Mouse (Mus musculus) MEL-GATA-1-ER (cell line): Measurements from ENCODE around the gene Rab7b.

Source experiments
- DNase-seq: peaks from one replicate; pipeline ENCODE4 v3.0.0-alpha.2; 2012; ENCODE audit warnings: low read depth; ENCODE audit errors: extremely low read depth

Gene Rab7b

DNA sequence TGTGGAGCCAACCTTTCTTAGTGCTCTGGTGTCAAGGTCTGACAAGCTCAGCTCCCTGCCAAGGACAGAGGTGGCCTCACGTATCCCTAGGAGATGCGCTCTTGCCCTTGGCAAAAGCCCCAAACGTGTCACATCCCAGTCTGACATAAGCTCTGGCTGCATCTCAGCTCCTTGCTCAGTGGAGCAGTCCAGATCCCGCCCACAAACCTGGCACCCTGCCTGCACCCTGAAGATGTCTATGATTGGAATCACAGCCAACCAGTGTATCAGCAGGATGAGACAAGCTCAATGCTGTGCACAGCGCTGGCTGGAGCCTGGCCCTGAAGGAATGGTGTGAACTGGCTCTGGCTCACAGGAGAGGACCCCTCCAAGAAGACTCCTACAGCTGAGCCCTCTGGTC is 48.8 kb downstream of the Rab7b start:
- no peak for DNase-seq

GRCm38 (mm10) chr1:131738760-131739159 is 50.3 kb downstream of the Rab7b start:
- no peak for DNase-seq

GRCm38 (mm10) chr1:131739481-131740160 is 51.1 kb downstream of the Rab7b start:
- DNase-seq: no peak

DNA sequence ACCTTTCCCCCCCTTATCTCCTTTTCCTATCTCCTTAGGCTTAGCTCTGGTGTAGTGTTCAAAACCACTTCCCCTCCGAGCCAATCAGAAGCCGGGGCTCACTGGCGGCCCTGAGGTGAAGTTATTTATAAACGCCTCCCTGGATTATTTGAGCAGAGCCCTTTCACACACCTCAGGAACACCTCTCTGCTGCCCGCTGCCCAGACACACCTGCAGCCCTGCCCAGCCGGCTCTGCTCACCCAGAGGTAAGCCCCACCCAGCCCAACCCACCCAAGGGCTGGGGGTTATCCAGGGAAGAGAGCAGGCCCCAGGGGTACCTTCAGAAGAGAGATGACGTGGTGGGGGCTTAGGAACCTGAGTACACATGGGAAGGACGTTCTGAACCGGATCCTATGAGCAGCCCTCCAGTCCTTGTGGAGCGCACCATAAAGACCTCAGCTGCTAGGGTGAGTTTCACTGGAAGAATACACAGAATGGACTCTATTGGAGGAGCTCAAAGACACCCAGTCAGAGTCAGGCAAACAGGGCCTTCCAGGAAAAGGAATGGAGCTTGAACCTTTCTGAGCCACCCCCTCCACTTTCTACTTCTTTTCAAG is 55.5 kb downstream of the Rab7b start, which contains the start of gene Slc26a9:
Slc26a9 (plus strand) TSS at position 155 of the 597 bp plus-strand sequence.
- no peak for DNase-seq

DNA sequence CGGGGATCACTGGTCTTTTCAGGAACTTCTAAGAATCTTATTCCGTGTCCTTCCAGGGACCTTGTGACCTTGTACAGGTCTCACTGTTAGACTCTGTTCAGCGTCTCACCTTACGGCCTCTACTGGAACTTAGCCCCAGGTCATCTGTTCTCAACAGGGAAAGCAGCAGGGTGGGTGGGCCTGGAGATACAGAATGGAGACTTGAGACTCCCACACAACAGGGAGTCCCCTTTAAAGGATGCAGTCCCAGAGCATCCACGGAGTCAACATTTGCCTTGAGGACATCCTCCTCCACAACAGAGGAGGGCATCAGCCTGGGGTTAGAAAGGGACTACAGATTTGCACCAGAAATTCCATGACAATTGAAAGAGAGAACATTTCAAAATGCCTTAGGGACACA is 56.9 kb downstream of the Rab7b start:
- DNase-seq: no peak

GRCm38 (mm10) chr1:131747761-131748160 is 59.3 kb downstream of the Rab7b start:
- DNase-seq: no peak

GRCm38 (mm10) chr1:131748636-131749035 is 60.1 kb downstream of the Rab7b start:
- DNase-seq: no peak

- no peak for DNase-seq
Measured at GRCm38 (mm10) chr1:131749706-131750545, 61.4 kb downstream of the Rab7b start.

- no peak for DNase-seq
Measured at GRCm38 (mm10) chr1:131751181-131751890, 62.8 kb downstream of the Rab7b start.

GRCm38 (mm10) chr1:131751891-131752311 is 63.4 kb downstream of the Rab7b start:
- DNase-seq: no peak

- DNase-seq: peak; percentile 56
Measured at GRCm38 (mm10) chr1:131754212-131754829, 65.8 kb downstream of the Rab7b start.

DNA sequence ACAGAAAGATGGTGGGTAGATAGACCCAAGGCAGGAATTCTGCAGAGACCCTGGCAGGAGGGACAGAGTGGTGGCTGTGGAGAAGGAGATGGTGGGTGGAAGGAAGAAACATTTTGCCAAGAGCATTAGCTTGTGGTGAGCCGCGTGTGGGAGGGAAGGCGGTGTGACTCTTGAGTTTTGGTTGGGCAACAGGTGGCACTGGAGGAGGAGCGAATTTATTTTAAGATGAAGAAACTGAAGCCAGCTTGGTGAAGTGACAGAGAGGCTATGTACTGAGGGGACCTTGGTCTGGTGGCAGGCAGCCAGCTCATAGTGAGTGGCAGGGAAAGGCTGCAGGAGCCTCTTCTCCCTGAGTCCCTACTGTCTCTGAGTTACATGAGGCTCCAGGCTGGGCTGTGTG is 66.4 kb downstream of the Rab7b start:
- DNase-seq: no peak

GRCm38 (mm10) chr1:131757211-131757610 is 68.7 kb downstream of the Rab7b start:
- DNase-seq: no peak

DNA sequence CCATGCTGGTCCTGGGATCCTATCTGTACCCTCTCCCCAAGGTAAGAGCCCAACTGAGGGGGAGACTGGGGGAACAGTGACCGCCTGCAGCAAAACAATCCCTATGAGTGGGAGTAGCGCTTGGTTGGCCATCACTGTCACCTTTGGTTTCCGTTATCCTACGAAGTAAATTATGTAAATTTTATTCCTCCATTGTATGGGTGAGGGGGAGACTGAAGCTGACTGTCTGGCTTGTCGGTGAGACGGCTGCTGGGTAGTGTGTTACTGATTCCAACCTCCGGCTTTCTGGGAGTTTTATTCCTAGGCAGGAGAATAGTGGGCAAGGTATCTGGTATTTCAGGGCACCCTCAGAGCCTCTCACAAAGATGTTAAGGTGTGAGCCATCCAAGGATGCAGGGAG is 70.3 kb downstream of the Rab7b start:
- no peak for DNase-seq

DNA sequence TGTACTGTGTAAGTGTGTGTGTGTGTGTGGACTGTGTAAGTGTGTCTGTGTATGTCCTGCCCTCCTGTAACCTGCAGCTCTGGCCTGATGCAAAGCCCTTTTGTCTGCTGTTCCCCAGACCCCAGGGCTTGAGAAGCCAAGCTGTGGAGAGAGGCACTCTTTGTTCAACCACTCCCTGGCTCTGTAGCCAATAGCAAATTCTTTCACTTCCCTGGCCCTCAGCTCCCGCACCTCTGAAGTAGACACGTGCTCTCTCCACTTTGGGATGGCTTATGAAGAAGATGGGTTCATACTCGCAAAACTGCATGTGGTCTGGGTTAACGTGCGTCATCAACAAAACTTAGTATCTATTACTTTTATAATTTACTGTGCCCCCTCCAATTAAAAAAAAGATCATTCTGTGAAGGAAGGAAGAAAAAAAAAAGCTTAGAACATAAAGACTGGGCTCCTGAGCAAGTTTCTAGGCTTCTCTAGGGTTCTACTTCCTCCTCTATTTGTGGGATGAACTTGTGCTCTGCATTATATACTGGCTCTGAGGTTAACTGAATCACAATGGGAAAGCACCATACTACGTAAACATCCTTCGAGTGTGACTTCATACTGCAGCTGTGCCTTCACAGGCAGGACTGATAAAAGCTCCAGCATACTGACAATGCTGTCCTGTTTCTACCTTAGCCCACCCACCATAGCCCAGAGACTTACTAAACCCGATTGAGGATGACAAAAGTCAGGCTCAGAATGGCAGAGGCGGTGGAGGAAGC is 71.4 kb downstream of the Rab7b start:
- DNase-seq: no peak

DNA sequence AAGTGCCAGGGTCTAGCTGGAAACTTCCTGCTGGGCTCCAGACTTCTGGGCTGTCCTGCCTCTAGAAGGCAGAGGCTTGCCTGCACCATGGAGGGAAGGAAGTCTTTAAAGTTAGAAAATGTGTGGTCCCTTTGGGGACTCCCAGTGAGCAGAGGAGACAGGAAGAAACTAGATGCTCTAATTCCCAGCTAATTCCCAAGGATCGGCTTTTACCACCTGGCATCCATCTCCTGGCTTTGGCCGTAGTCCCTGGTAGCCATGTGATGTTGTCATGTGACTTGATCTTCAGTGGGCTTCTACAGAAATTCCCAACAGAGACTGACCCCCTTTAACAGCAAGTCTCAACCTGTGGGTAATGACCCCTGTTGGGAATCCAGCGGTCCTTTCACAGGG is 71.9 kb downstream of the Rab7b start:
- DNase-seq: no peak

- no peak for DNase-seq
Measured at GRCm38 (mm10) chr1:131761079-131761831, 72.8 kb downstream of the Rab7b start.

DNA sequence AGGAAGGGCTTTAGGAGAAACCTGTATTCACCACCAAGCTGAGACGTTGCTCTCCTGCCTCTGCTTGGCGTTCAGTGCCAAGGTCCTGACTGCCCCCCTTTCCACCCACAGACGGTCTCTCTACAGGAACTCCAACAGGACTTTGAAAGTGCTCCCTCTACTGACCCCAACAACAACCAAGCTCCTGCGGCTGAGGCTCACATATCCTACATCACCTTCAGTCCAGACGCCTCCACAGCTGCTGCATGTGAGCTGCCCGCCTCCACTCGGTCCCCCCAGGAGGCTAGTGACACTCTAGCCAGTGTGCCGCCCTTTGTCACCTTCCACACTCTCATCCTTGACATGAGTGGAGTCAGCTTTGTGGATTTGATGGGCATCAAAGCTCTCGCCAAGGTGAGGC is 75.2 kb downstream of the Rab7b start:
- DNase-seq: no peak

- no peak for DNase-seq
Measured at GRCm38 (mm10) chr1:131764581-131765338, 76.3 kb downstream of the Rab7b start.
